In genomic region chr9:56656766-56657542, GRCm38 (mm10) we compare ENCODE assay signal across 10 mouse cellular contexts.
A peak's percentile ranks its signal among the peaks of the same experiment; 100 is the strongest.
DNase-seq lines count a peak whose midpoint lies in the region; ATAC-seq and TF ChIP-seq lines count a peak whose summit lies in the region.
"Had no signal": no experiment of that assay in that cellular context is flagged by ENCODE, and none has a peak within 500 bp of the region (broad histone marks: within the 10 kb centered on the region; RNA-seq: fewer than 3 reads in every experiment).

No protein-coding gene starts in this region.

- H3K4me3 ChIP-seq in heart, embryonic 13.5 days: no peak overlapping the region
- H3K4me3 ChIP-seq in embryonic facial prominence, embryonic 13.5 days: no peak overlapping the region
- H3K4me3 ChIP-seq in neural tube, embryonic 13.5 days: no peak overlapping the region
- no peak overlapping the region for H3K4me3 ChIP-seq in kidney, adult 2 months (ENCODE audit: insufficient read depth, low read depth, low read length)
- H3K4me3 ChIP-seq in liver, embryonic 11.5 days (ENCODE audit: low read depth, low read length): no peak overlapping the region

- WGBS in heart, embryonic 13.5 days: 35% methylated on average over 16 of the region's 16 CpGs
- WGBS in embryonic facial prominence, embryonic 13.5 days: 53% methylated on average over 16 of the region's 16 CpGs
- 53% methylated on average over 16 of the region's 16 CpGs for WGBS in neural tube, embryonic 13.5 days
- 52% methylated on average over 16 of the region's 16 CpGs for WGBS in kidney, adult 2 months
- 42% methylated on average over 16 of the region's 16 CpGs for WGBS in liver, embryonic 11.5 days

- peaks cover 46% of the 10 kb centered on the region for H3K27me3 ChIP-seq in heart, embryonic 13.5 days (replicated peaks)
- H3K27me3 ChIP-seq in embryonic facial prominence, embryonic 13.5 days: no peaks in the 10 kb centered on the region
- peaks cover 5% of the 10 kb centered on the region for H3K27me3 ChIP-seq in neural tube, embryonic 13.5 days
- H3K27me3 ChIP-seq in kidney, adult 2 months (replicated peaks; ENCODE audit: control insufficient read depth, insufficient read depth, low read length): no peaks in the 10 kb centered on the region
- peaks cover 7% of the 10 kb centered on the region; the same call in 1 of the 2 replicates for H3K27me3 ChIP-seq in liver, embryonic 11.5 days (replicated peaks; ENCODE audit: control insufficient read depth, insufficient read depth, low read length)

- H3K36me3 ChIP-seq in heart, embryonic 13.5 days: no peaks in the 10 kb centered on the region
- no peaks in the 10 kb centered on the region for H3K36me3 ChIP-seq in embryonic facial prominence, embryonic 13.5 days
- no peaks in the 10 kb centered on the region for H3K36me3 ChIP-seq in neural tube, embryonic 13.5 days
- no peaks in the 10 kb centered on the region for H3K36me3 ChIP-seq in kidney, adult 2 months (ENCODE audit: control insufficient read depth, insufficient read depth, low read length)
- no peaks in the 10 kb centered on the region for H3K36me3 ChIP-seq in liver, embryonic 11.5 days (ENCODE audit: control insufficient read depth, insufficient read depth, low read length)

- H3K4me1 ChIP-seq in heart, embryonic 13.5 days: peaks cover 6% of the 10 kb centered on the region; the same call in 1 of the 2 replicates
- peaks cover 24% of the 10 kb centered on the region for H3K4me1 ChIP-seq in embryonic facial prominence, embryonic 13.5 days
- peaks cover 38% of the 10 kb centered on the region for H3K4me1 ChIP-seq in neural tube, embryonic 13.5 days (replicated peaks)
- no peaks in the 10 kb centered on the region for H3K4me1 ChIP-seq in kidney, adult 2 months (ENCODE audit: control insufficient read depth, insufficient read depth, low read length)
- no peaks in the 10 kb centered on the region for H3K4me1 ChIP-seq in liver, embryonic 11.5 days (replicated peaks; ENCODE audit: control insufficient read depth, insufficient read depth, low read length)

- TF ChIP-seq POLR2A in kidney, adult 2 months (IDR thresholded peaks at IDR 0.05; ENCODE audit: low read depth, low read length): no peak

- H3K9ac ChIP-seq in heart, embryonic 13.5 days: no peak overlapping the region
- H3K9ac ChIP-seq in embryonic facial prominence, embryonic 13.5 days: peak overlapping the region; percentile 36; the same call in 1 of the 2 replicates
- H3K9ac ChIP-seq in neural tube, embryonic 13.5 days: no peak overlapping the region
- no peak overlapping the region for H3K9ac ChIP-seq in liver, embryonic 11.5 days (ENCODE audit: low read depth, low read length)

- H3K4me2 ChIP-seq in heart, embryonic 13.5 days: peak overlapping the region; percentile 6; the same call in 1 of the 2 replicates
- peak overlapping the region; percentile 37 for H3K4me2 ChIP-seq in embryonic facial prominence, embryonic 13.5 days
- H3K4me2 ChIP-seq in neural tube, embryonic 13.5 days: no peak overlapping the region
- H3K4me2 ChIP-seq in liver, embryonic 11.5 days: no peak overlapping the region

- DNase-seq in heart, postnatal 4 days: no peak
- DNase-seq in layer of hippocampus, adult 9-11 months: peak; percentile 89
- DNase-seq in kidney, adult 2 months: no peak
- DNase-seq in liver: no peak
- DNase-seq in liver, embryonic 11.5 days (ENCODE audit: low spot score): no peak
- DNase-seq: adrenal gland, postnatal 10 days; kidney, postnatal 4 days had no signal

- no peak for TF ChIP-seq CTCF in kidney, adult 2 months (conservative IDR thresholded peaks at IDR 0.05; ENCODE audit: insufficient read depth, insufficient read length, low read depth, low read length)

- ATAC-seq in heart, embryonic 13.5 days (ENCODE audit: extremely low read depth, insufficient number of reproducible peaks, low FRiP score, low TSS enrichment): no peak
- no peak for ATAC-seq in embryonic facial prominence, embryonic 13.5 days (ENCODE audit: insufficient number of reproducible peaks, insufficient read depth, low FRiP score, low TSS enrichment, low read depth)
- peak; percentile 45; the same call in 1 of the 2 replicates for ATAC-seq in neural tube, embryonic 13.5 days (ENCODE audit: low read depth)
- no peak for ATAC-seq in liver, embryonic 11.5 days (replicated peaks; ENCODE audit: low FRiP score)

- H3K9me3 ChIP-seq in heart, embryonic 13.5 days: no peaks in the 10 kb centered on the region
- no peaks in the 10 kb centered on the region for H3K9me3 ChIP-seq in embryonic facial prominence, embryonic 13.5 days
- no peaks in the 10 kb centered on the region for H3K9me3 ChIP-seq in neural tube, embryonic 13.5 days
- no peaks in the 10 kb centered on the region for H3K9me3 ChIP-seq in liver, embryonic 11.5 days (ENCODE audit: control insufficient read depth, low read length)

- H3K27ac ChIP-seq in heart, embryonic 13.5 days (replicated peaks): no peak overlapping the region
- H3K27ac ChIP-seq in embryonic facial prominence, embryonic 13.5 days: peak overlapping the region; percentile 68
- H3K27ac ChIP-seq in neural tube, embryonic 13.5 days (replicated peaks): no peak overlapping the region
- no peak overlapping the region for H3K27ac ChIP-seq in kidney, adult 2 months (ENCODE audit: insufficient read depth, low read depth, low read length)
- no peak overlapping the region for H3K27ac ChIP-seq in liver, embryonic 11.5 days (ENCODE audit: low read depth, low read length)

Comparison
In these comparisons a context has a peak if more than half of its experiments do, and no peak if none do; other contexts are left out.
1. H3K4me2 ChIP-seq: peak in heart, embryonic 13.5 days (single experiment) and embryonic facial prominence, embryonic 13.5 days (single experiment); none in neural tube, embryonic 13.5 days (single experiment) and liver, embryonic 11.5 days (single experiment).